Mouse (Mus musculus) B cell, adult 2 months (primary cell): Measurements from ENCODE around the gene Gorasp2.

Experiments
- DNase-seq, 2 experiments: peaks; one replicate each; pipeline ENCODE4 v3.0.0; 2022

The Gorasp2 gene

DNA sequence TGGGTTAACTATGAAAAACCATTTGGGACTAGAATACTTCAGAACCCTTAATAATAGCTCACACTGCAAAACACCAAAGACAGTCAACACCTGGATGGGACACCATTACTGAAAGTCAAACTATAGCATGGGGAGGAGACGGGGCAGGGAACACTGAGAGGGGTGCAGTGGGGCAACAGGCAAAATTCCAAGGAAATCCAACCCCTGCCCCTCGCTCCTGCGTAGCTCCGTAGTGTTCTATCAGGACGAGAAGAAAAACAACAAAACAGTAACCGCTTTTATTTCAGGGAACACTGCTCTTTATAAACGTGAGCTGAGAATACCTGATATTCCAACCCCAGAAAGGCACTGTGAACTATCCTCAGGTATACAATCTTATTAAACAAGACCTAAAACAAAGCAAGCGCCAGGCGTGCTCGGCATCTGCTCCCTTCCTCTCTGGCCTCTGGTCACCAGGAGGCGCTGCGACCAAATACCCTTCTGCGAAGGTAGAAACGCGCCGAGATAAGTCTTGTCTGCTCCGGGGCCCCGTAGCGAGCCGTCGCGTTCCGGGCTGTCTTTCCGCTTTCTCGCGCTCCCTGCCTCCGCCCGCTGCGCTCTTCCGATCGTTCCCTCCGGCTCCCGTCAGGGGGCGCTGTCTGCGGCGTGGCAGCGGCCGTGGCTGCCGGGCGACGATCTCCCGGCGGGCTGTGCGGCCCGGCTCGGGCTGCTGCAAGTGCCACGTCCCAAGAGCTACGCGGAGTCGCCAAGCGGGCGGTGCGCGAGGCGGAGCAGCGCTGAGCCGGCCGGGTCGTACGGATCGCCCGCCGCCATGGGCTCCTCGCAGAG, at the start of gene Gorasp2:
TSS of gene Gorasp2 (plus strand) at position 690 of the 828 bp plus-strand sequence.
- peak; percentile 97 for DNase-seq

DNA sequence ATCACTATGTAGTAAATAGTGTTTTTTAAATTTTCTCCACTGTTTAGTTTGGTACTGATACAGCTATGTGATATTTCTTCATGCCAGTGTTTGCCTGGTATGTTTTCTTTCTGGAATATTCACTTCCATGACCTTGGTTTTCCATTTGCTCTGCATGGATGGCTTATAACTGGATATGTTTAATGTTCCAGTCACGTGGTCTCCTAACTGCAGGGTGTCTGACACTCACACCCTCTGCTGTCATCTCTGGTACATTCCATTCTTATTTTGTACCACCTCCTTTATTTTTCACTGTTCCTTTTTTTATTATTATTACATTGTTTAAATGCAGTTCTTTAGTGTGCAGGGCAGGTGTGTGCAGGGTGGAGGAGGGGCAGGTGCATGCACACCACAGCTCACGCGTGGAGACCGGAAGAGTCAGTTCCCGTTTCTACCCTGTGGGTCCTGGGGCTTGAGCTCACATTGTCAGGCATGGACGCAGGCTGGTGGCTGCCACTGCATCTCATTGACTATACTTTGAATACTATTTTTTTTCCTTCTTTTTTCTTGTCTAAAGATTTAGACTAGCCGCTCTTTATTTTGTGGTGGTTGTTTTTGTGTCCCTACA, 46.5 kb upstream of the Gorasp2 start:
- DNase-seq, result peak; percentile 85 to 88

DNA sequence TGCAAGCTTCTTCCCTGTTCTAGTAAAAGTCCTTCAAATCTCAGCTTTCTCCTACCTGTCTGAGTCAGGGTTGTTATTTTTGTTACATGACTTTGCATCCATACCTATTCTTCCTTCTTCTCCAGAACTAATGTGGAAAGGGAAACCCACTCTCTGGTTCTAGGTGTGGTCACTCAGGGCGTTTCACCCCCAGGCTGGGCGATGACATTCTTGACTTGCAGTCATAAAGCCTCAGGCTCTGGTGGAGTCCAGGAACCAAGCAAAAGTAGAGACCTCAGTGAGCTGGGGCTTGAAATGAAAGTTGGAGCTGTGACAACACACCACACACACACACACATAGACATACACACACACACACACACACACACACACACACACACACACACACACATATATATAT, 45.3 kb upstream of the Gorasp2 start:
- no peak for DNase-seq

DNA sequence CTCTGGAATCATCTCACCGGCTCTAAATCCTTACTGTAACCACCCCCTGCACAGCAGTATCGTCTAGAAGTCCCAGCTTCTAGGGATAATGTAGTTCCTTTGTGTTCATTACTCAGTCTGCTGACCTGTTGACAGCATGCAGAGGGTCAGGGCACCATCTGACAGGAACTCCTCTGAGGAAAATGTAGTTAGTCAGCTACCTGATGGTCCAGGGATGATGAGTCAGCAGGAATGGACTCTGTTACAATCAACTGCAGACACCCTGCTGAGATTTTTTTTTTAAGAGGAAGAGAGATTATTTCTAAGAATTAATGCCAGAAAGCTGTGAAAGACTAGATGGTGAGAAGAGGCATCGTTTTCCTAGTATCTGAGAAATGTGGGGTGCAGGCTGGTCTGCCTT, 44.8 kb upstream of the Gorasp2 start:
- DNase-seq, result no peak

DNA sequence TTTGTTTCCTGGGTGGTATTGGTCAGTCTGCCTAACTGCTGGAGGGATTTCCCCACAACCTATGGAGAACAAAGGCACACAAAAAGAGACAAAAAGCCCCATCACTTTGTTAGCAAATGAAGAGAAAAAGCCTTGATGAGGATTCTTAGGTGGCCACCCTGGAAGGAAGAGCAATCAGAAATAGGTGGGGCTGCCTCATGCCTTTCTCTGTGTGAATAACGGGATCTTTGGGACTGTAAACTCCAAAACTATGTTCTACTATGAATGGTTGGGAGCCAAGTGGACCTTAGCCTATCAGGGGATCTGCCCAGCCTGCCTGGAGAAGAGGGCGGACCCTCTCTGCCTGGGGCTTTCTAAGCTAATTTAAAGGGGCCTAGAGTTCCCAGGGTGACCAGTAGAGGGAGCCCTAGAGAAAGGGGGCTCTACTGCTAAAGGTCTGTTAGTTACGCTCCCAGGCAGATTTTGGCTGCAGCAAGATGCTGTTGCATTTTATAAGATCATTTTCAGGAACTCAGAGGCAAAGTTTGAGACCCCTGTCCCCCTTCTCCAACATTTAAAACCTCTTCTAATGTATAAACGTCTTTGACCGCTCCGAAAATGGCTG, 42.0 kb upstream of the Gorasp2 start:
- DNase-seq, result peak; percentile 42 to 44

DNA sequence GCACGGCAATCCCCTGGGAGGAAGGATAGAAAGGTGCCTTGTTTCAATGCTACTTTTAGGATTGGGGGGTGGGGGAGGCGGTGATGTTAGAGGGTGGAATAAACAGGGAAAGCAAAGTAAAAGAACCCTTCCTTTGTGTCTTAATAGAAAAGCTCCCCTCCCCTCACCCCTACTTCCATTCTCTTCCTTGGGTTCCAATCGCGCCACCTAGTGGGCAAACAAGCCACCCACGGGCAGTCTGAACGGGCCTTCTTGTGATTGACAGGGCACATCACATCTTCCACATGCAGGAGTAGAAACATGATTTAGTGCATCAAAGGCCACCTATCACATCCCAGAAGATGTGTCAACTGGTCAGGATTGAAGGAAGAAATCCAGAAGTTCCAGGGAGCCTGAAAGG, 41.2 kb upstream of the Gorasp2 start:
- peak; percentile 81 to 84 for DNase-seq

DNA sequence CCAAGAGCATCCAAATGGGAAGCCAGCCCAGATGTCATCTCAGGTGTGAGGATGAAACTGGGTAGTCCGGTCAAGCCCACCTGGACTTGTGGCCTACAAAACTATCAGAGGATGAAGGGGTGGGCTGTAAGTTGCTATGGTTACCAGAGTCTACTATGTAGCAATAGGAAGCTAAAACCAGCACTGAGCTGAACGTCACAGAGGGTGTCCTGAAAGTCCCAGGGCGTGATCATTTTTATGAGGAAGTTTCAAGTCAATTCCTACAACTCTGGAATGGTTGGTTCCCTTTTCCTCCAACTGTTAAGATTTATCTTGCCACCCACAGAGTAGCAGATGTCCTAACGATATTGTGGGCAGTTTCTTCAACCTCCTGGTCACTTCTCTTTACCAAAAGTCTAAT, 39.1 kb upstream of the Gorasp2 start:
- no peak for DNase-seq

DNA sequence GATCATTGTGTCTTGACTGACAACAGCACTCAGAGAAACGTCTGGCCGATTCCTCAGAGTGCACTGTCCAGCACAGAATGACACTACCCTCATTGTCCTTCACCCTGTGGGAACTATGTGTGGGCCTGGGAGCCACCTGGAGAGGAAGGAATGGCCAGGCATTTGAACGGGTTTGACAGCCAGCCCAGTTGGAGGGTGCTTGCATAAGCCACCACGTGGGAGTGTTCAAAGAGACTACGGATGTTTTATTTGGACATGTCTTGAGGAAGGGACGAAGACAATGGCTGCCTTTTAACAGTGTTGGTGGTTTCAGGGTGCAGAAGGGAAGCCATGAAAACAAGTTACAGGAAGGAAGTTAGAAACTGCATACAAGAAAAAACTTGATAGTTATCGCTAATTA, 35.6 kb upstream of the Gorasp2 start:
- no peak for DNase-seq

DNA sequence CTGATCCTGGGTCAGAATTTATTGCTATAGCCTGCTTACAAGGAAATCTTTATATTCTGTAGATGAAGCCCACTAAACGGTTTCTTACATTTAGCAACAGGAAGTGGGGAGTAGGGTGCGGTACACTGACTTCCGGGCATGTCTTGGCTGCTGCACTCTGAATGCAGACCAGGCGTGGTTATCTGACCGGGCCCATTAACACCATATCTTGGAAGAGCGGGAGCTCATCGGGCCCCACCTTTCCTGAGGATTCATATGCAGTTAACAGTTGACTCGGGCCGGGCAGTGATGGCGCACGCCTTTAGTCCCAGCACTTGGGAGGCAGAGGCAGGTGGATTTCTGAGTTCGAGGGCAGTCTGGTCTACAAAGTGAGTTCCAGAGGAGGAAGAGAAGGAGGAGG, 33.0 kb upstream of the Gorasp2 start:
- DNase-seq, result peak; percentile 39 to 44

DNA sequence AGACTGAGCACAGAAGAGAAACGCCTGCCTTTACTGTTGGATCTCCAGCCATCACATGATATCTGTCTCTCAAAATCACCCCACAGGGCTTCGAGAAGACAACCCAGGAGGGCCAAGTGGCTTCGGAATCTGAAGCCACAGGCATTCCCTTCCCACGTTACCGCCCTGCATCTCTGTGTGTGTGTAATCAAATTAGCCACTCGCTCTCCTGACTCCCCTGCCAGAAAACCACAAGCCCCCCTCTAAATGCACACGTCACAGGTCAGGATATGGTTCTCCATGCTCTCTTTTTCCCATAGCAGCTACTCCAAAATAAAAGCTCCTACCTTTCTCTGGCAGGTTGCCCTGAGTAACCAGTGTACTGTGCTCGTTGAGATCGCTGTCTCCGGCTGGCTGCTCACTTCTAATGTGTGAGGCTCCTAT, 32.0 kb upstream of the Gorasp2 start:
- peak; percentile 40 for DNase-seq

DNA sequence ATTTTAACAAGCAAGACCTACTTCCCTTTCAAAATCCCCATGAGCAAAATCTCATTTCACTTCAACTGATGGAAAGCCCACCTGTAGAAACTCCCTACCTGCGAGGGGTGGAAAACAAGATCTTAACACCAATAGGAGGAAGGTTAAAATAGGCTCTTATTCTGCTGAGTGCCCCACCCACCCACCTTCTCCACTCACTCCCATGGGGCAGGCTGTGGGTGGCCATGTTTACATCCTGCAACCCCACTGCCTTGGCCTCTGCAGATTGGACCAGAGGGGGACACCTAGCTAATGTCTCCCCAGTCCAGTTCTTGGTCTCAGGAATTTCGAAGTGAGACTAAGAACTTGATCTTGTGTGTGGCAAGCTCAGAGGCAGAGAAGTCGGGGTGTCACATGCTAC, 31.5 kb upstream of the Gorasp2 start:
- DNase-seq, result peak; percentile 63 to 68

DNA sequence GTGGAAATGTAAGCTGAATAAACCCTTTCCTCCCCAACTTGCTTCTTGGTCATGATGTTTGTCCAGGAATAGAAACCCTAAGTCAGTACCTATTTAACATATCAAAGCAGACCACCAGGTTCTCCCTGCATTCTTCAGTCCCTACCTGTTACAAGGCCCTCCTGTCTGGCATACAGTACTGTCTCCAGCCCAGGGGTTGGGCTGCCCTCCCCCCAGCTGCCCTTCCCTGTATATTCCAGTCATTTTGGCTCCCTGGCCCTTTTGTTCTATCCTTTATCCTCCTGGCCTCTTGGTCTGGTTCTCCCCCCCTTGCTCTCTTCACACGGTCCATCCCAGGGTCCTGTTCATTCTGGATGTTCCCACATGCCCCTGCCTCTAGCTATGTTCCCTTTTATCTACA, 30.1 kb upstream of the Gorasp2 start:
- DNase-seq, result no peak

DNA sequence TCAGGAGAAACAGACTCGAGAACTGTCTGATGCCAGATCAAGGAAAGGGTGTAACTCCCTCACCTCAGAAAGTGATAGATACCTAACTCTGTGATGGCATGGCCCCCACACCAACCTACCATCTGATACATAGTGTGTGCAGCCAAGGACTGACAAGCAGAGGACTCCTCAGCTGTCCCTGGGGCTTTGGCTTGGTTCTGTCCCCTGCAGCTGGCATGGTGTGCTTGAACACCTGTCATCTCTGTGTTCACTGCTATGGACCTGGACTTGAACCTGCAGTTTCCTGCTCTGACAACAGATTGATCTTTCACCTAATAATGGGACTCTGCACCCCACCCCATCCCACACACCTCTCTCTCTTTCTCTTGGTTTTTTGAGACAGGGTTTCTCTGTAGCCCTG, 29.0 kb upstream of the Gorasp2 start:
- DNase-seq, result no peak

DNA sequence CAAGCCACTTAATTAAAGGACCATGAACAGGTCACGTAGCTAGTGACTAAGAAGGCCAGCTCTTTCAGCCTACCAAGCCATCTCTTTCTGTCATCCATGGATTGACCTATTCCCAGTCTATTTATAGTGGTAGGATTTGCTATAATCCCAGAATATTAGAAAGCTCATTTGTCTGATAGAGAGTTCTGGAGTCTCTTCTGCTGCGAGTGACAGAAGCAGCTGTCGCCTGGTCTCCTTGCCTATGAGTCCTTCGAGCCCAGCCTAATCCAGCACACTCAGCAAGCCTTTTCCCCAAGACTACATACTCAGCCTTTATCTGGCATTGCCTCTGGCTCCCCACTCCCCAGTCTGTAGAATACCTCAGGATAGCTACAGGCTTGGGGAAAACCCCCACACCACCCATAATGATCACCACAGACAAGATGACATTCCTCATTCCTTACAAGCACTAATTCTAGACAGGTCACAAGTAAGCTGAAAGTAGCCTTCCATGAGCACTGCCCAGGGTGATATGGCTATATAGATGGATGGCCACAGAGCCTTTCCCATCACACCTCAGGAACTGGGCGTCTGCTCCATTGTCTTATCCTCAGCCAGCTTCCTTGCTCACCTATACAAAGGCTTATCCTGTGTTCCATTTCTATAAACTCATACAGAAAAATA, 27.2 kb upstream of the Gorasp2 start:
- DNase-seq, result no peak

DNA sequence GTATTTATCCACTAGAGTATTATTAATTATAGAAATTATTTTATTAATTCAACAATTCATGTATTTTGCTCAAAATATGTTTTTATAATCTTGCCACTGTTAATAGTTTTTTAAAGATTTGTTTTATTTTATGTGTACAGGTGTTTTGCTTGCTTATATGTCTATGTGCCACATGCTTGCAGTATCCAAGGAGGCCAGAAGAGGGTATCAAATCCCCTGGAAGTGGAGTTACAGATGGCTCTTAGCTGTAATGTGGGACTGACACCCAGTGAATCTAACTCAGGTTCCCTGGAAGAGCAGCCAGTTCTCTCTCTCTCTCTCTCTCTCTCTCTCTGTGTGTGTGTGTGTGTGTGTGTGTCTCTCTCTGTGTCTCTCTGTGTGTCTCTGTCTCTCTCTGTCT, 20.4 kb upstream of the Gorasp2 start:
- DNase-seq, result no peak

DNA sequence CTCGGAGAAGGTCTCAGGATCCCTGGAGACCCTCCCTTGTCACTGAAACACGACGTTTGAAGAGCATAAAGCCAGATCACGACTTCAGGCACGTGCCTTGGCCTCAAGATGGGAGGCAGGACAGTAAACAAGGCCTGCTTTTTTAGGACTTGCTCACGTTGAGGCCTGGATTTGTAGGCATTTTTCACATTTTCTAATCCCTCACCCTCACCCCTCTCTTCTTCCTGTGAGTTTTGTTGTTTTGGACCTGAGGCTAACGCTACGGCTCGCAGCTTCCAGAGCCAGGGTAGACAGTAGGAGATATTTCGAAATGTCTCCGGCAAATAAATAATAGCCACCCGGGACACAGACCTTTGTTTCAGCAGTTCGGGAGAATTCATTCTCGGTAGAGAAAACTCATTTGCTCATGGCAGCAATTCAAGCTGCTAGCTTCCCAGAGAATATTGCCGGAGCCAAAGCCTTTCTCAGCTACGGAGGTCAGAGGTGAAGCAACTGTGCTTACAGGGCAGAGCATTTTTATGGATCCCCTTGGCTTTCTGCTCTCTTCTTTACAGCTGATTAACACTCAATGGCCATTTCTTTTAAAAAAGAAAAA, 18.3 kb upstream of the Gorasp2 start:
- no peak for DNase-seq

DNA sequence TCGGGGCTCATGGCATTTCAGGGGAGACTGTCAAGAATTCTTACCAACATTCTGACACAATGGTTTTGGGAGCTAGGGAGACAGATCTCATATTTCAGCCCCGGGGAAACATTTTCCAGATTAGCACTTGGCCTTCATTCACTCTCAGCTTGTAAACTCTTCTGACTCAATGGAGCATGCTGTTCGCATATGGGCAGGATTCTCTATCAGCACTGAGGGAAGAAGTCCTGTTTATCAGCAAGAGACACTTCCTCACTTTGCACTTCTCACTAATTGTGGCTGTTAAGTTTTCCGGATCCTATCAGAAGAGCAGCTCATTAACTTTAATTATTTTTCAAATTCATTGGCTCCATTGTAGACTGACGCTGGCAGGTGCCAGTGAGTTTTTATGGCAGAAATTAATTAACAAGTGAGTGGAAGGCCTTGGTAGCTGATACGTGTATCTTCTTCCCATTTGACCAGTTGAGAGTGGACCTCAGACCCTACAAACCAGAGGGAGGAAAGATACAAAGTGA, 16.1 kb upstream of the Gorasp2 start:
- DNase-seq, result no peak

DNA sequence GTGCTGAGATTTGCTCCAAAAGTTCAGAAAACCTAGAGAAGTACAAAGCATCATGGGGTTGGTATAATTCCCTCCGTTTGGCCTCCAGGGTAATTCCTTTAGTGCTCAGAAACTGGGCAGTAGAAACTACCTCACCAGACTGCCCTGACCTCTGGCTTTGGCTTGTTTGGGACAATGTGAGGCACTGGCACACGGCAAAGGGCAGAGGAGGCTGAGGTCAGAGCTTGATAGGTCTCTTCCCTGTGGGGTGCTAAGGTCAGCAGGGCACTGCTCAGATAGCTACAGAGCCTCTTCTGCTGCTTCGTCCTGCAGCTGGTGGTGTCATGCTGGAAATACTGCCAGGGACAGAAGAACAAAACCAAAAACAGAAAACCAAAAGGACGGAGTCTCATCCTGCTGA, 13.7 kb upstream of the Gorasp2 start:
- no peak for DNase-seq

DNA sequence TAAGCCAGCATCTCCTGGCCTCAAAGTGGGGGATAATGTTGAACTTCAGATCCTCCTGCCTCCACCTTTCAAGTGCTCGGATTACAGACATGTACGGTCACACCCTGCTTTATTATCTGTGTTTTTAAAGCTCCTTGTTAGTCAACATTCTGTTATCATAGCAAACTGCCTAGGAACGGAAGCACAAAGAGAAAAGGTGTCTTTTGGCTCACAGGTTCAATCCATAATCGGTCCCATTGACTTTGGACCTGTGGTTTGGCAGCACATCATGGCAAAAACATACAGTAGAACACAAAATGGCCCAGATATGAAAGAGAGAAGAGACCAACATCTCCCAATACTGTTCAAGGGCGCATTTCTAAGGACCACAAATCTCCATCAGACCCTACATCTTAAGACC, 13.1 kb upstream of the Gorasp2 start:
- DNase-seq, result no peak

DNA sequence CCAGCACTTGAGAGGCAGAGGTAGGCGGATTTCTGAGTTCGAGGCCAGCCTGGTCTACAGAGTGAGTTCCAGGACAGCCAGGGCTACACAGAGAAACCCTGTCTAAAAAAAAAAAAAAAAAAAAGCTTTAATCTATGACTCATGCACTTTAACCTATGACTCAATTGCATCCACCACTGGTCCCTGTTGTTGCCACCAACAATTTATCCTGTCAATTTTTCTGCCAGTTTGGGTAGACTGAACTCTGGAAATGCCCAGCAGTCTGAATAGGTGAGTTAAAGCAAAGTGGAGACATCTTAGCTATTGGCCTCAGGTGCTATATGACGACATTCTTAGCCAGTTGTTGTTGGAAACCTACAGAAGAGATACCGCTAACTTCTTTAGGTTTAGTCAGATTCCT, 11.9 kb upstream of the Gorasp2 start:
- DNase-seq, result no peak

DNA sequence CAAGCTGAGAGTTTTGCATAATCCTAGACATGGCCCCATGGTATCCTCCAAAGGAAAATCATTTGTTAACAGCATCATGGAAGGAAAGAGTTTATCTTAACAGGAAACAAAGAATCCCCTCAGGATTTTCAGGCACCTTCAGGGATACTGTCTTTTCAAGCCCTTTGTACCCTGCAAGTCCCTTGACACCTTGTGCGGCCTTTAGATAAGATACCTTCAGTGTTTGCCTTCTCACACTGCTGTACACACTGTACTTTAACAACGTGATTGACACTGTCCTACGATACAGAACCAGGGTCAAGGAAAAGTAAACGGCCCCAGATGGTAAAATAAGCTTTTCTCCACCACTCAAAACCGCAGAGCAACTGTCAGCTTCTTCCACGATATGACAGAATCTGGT, 9.6 kb upstream of the Gorasp2 start:
- DNase-seq, result no peak

DNA sequence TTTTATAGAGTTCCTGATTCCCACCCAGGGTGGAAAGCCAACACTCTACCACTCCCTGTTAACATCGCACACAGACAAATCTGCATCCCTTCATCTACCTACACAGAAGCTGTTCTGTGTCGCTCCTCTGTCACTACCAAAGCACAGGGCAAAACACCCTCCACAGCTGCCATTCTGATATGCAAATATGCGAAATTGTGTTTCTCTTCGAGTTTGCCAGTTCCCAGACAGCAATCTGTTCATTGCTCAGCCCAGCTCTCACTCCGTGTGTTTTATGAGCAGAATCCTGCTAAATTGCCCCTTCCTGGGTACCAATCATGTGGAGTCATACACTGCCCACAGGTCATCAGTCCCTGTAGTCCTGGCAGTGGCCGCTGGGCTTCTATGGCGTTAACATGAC, 4.3 kb upstream of the Gorasp2 start:
- no peak for DNase-seq
